32 mouse cellular contexts compared by ENCODE assay signal in genomic region chr10:88404220-88404619, GRCm38 (mm10). TPM values are rescaled to one million over a fixed set of nuclear protein-coding genes. Genes with fewer than 3 reads are reported as not detected.
A peak's percentile ranks its signal among the peaks of the same experiment; 100 is the strongest.
DNase-seq lines count a peak whose midpoint lies in the region; ATAC-seq and TF ChIP-seq lines count a peak whose summit lies in the region.
"Had no signal": no experiment of that assay in that cellular context is flagged by ENCODE, and none has a peak within 500 bp of the region (broad histone marks: within the 10 kb centered on the region; RNA-seq: fewer than 3 reads in every experiment).

No protein-coding gene starts in this region.

- peaks cover 8% of the 10 kb centered on the region; the same call in 1 of the 2 replicates for H3K79me2 ChIP-seq in CH12.LX (replicated peaks; ENCODE audit: control insufficient read depth, extremely low read depth, insufficient read depth, poor library complexity, severe bottlenecking)

- peaks cover 5 to 23% of the 10 kb centered on the region in 2 experiments for H3K36me3 ChIP-seq in CH12.LX (replicated peaks in 1 of 2; ENCODE audit: control insufficient read depth in 1 of 2, insufficient read depth in 1 of 2, low read length in 1 of 2)
- no peaks in the 10 kb centered on the region for H3K36me3 ChIP-seq in hindbrain, embryonic 14.5 days (replicated peaks; ENCODE audit: control insufficient read depth, insufficient read depth)
- H3K36me3 ChIP-seq: forebrain, embryonic 12.5 days; forebrain, embryonic 15.5 days had no signal

- peak overlapping the region; percentile 67; the same call in 1 of the 2 replicates for H3K27ac ChIP-seq in CH12.LX (ENCODE audit: insufficient read depth, low read depth)
- H3K27ac ChIP-seq in hindbrain, embryonic 14.5 days, result no peak overlapping the region
- H3K27ac ChIP-seq: embryonic facial prominence, embryonic 10.5 days; embryonic facial prominence, embryonic 13.5 days; forebrain, embryonic 12.5 days; forebrain, embryonic 15.5 days; gastrocnemius, adult 2 months; heart, embryonic 15.5 days; hindbrain, embryonic 10.5 days; hindbrain, embryonic 13.5 days; hindbrain, postnatal 0 days had no signal

- H3K9me3 ChIP-seq in CH12.LX (replicated peaks; ENCODE audit: low read length), result peaks cover 5% of the 10 kb centered on the region
- H3K9me3 ChIP-seq in hindbrain, embryonic 14.5 days (ENCODE audit: control insufficient read depth, low read length), result no peaks in the 10 kb centered on the region
- H3K9me3 ChIP-seq: embryonic facial prominence, embryonic 10.5 days; embryonic facial prominence, embryonic 13.5 days; forebrain, embryonic 12.5 days; forebrain, embryonic 15.5 days; G1E; heart, embryonic 12.5 days; heart, embryonic 15.5 days; hindbrain, embryonic 10.5 days; hindbrain, embryonic 13.5 days had no signal

- in situ Hi-C loops in CH12.LX (cut with MboI; ENCODE audit: low pct_ligation_motif_present, low pct_unique_long_range_greater_than_20kb, low sequenced_read_pairs), result no loop called here

- no peak for ATAC-seq in hindbrain, embryonic 14.5 days (ENCODE audit: low FRiP score)
- ATAC-seq: forebrain, embryonic 15.5 days; hindbrain, postnatal 0 days; intestine, postnatal 0 days; Patski had no signal

- H3K4me3 ChIP-seq in CH12.LX (replicated peaks in 1 of 3; ENCODE audit: low read depth in 2 of 3, low read length in 2 of 3, poor library complexity in 1 of 3), result no peak overlapping the region
- H3K4me3 ChIP-seq in hindbrain, embryonic 14.5 days (replicated peaks; ENCODE audit: low read length), result no peak overlapping the region
- H3K4me3 ChIP-seq: embryonic facial prominence, embryonic 10.5 days; embryonic facial prominence, embryonic 13.5 days; erythroblast, embryonic 14.5 days; forebrain, embryonic 12.5 days; forebrain, embryonic 15.5 days; gastrocnemius, adult 2 months; heart, embryonic 12.5 days; heart, embryonic 15.5 days; hindbrain, embryonic 10.5 days; hindbrain, embryonic 13.5 days had no signal

- no peaks in the 10 kb centered on the region for H3K27me3 ChIP-seq in CH12.LX (replicated peaks)
- H3K27me3 ChIP-seq in hindbrain, embryonic 14.5 days (ENCODE audit: control insufficient read depth, insufficient read depth, low read length), result no peaks in the 10 kb centered on the region
- H3K27me3 ChIP-seq: embryonic facial prominence, embryonic 13.5 days; forebrain, embryonic 12.5 days; forebrain, embryonic 15.5 days; heart, embryonic 12.5 days; heart, embryonic 15.5 days; hindbrain, embryonic 13.5 days; Patski had no signal

- H3K9ac ChIP-seq in CH12.LX (ENCODE audit: insufficient read depth, low read depth), result no peak overlapping the region
- H3K9ac ChIP-seq in hindbrain, embryonic 14.5 days, result no peak overlapping the region
- H3K9ac ChIP-seq: embryonic facial prominence, embryonic 13.5 days; forebrain, embryonic 12.5 days; forebrain, embryonic 15.5 days; heart, embryonic 12.5 days; heart, embryonic 15.5 days; hindbrain, embryonic 13.5 days had no signal

- TF ChIP-seq POLR2A in CH12.LX (IDR thresholded peaks at IDR 0.05; ENCODE audit: low read depth, low read length), result no peak

- dilution Hi-C loops in CH12.LX (cut with MboI; ENCODE audit: extremely low pct_ligation_motif_present, extremely low pct_unique_long_range_greater_than_20kb, low sequenced_read_pairs), result no loop called here

- TF ChIP-seq EP300 in CH12.LX (IDR thresholded peaks at IDR 0.05; ENCODE audit: low read length), result peak; percentile 74

- DNase-seq in 416B (ENCODE audit: low read depth) (peak; percentile 74), CH12.LX (ENCODE audit: extremely low read depth) (no peak)
- peak; percentile 44 for DNase-seq in induced T-regulatory cell, adult 2 months (ENCODE audit: low read depth)
- no peak for DNase-seq in hindbrain, embryonic 14.5 days (ENCODE audit: low spot score)
- DNase-seq in gastrocnemius, adult 18-20 months (ENCODE audit: low spot score), result no peak
- DNase-seq in urinary bladder, adult 18-20 months (ENCODE audit: low spot score in 2 of 2), result no peak
- DNase-seq: adrenal gland, postnatal 10 days; adrenal gland, postnatal 36 days; cerebellum, adult 11 months; cerebellum, adult 2 months; cerebellum, postnatal 10 days; cerebellum, postnatal 36 days; embryo, embryonic 11 days; gastrocnemius, adult 2 months; gastrocnemius, postnatal 14 days; heart, adult 18-20 months; heart, postnatal 10 days; heart, postnatal 36 days had no signal

- whole genome bisulfite sequencing in hindbrain, embryonic 14.5 days, result 93% methylated on average over 6 of the region's 6 CpGs

- peaks cover 23 to 67% of the 10 kb centered on the region in 2 experiments for H3K4me1 ChIP-seq in CH12.LX (ENCODE audit: control insufficient read depth in 1 of 2, insufficient read depth in 2 of 2)
- no peaks in the 10 kb centered on the region for H3K4me1 ChIP-seq in hindbrain, embryonic 14.5 days (replicated peaks; ENCODE audit: control insufficient read depth, insufficient read depth, low read length)
- H3K4me1 ChIP-seq: embryonic facial prominence, embryonic 10.5 days; embryonic facial prominence, embryonic 13.5 days; forebrain, embryonic 12.5 days; forebrain, embryonic 15.5 days; hindbrain, embryonic 10.5 days; hindbrain, embryonic 13.5 days had no signal

- H3K4me2 ChIP-seq in CH12.LX (ENCODE audit: insufficient read depth, low read depth, poor library complexity, severe bottlenecking), result no peak overlapping the region
- no peak overlapping the region for H3K4me2 ChIP-seq in hindbrain, embryonic 14.5 days (replicated peaks)
- H3K4me2 ChIP-seq: embryonic facial prominence, embryonic 13.5 days; forebrain, embryonic 12.5 days; forebrain, embryonic 15.5 days; heart, embryonic 12.5 days; heart, embryonic 15.5 days; hindbrain, embryonic 13.5 days had no signal

- no peak; the same call in 1 of the 2 replicates for TF ChIP-seq RAD21 in CH12.LX (IDR thresholded peaks at IDR 0.05; ENCODE audit: low read depth, low read length)

- no peak for TF ChIP-seq CTCF in CH12.LX (conservative IDR thresholded peaks at IDR 0.05 in 1 of 2, IDR thresholded peaks at IDR 0.05 in 1 of 2; ENCODE audit: low read depth in 2 of 2, low read length in 2 of 2)

TF ChIP-seq in CH12.LX, 34 proteins besides CTCF, POLR2A, EP300 and RAD21 (continues in another document):
- TF ChIP-seq RCOR1 (conservative IDR thresholded peaks at IDR 0.05; ENCODE audit: low read depth, low read length) (no peak), PAX5 (IDR thresholded peaks at IDR 0.05; ENCODE audit: low read length) (no peak), NRF1 (IDR thresholded peaks at IDR 0.05; ENCODE audit: low read depth, low read length) (no peak), MAX (IDR thresholded peaks at IDR 0.05; ENCODE audit: low read length) (peak; percentile 51; the same call in 1 of the 2 replicates), POLR2AphosphoS2 (IDR thresholded peaks at IDR 0.05; ENCODE audit: low read depth, low read length) (no peak), MAZ (IDR thresholded peaks at IDR 0.05; ENCODE audit: low read depth, low read length) (0 out of 2 replicates have a peak, but pooled peaks have one; percentile 24), BHLHE40 (IDR thresholded peaks at IDR 0.05; ENCODE audit: low read depth, low read length) (peak; percentile 85), KAT2A (IDR thresholded peaks at IDR 0.05; ENCODE audit: insufficient replicate concordance, low read length) (no peak), MYC (IDR thresholded peaks at IDR 0.05; ENCODE audit: low read depth, low read length) (no peak), UBTF (IDR thresholded peaks at IDR 0.05; ENCODE audit: low read depth, low read length) (no peak), SMC3 (IDR thresholded peaks at IDR 0.05; ENCODE audit: low read depth, low read length) (no peak), TCF12 (IDR thresholded peaks at IDR 0.05; ENCODE audit: low read depth, low read length) (no peak), HCFC1 (IDR thresholded peaks at IDR 0.05; ENCODE audit: low read depth, low read length) (no peak), CHD1 (IDR thresholded peaks at IDR 0.05; ENCODE audit: low read depth, low read length) (no peak), ELF1 (IDR thresholded peaks at IDR 0.05; ENCODE audit: low read depth, low read length) (peak; percentile 79), ETS1 (conservative IDR thresholded peaks at IDR 0.05; ENCODE audit: low read depth, low read length) (peak; percentile 87), USF2 (conservative IDR thresholded peaks at IDR 0.05; ENCODE audit: low read depth, low read length) (no peak), USF1 (IDR thresholded peaks at IDR 0.05; ENCODE audit: low read depth, low read length) (no peak), CHD2 (IDR thresholded peaks at IDR 0.05; ENCODE audit: low read length) (peak; percentile 37; the same call in 1 of the 2 replicates), TBP (conservative IDR thresholded peaks at IDR 0.05; ENCODE audit: low read depth, low read length) (no peak), NELFE (IDR thresholded peaks at IDR 0.05; ENCODE audit: low read depth, low read length) (no peak), ZMIZ1 (IDR thresholded peaks at IDR 0.05; ENCODE audit: low read depth, low read length) (no peak), JUN (IDR thresholded peaks at IDR 0.05; ENCODE audit: insufficient read depth, low read depth, low read length) (peak; percentile 75), ZNF384 (IDR thresholded peaks at IDR 0.05; ENCODE audit: low read depth, low read length) (no peak), MXI1 (IDR thresholded peaks at IDR 0.05; ENCODE audit: low read depth, low read length) (no peak), MEF2A (IDR thresholded peaks at IDR 0.05; ENCODE audit: borderline replicate concordance, low read depth, low read length) (peak; percentile 27; the same call in 1 of the 2 replicates), ZKSCAN1 (IDR thresholded peaks at IDR 0.05; ENCODE audit: borderline replicate concordance, low read depth, low read length) (no peak)

RNA-seq across cellular contexts. Expression of gene Gnptab, which starts 25.3 kb away (rescaled TPM):
- total RNA-seq in CH12.LX (2012; rRNA removed) (18.0 and 18.7 TPM in 2 replicates), CH12.LX (2014; rRNA removed) (12.2 and 13.2 TPM in 2 replicates)
- polyA plus RNA-seq in CH12.LX (2012; ENCODE audit: insufficient read length, low read depth), result 34.7 and 38.2 TPM in 2 replicates
- 23.8 TPM in 2 replicates for polyA plus RNA-seq in hindbrain, embryonic 14.5 days (2014; fragmentation: Nextera tagmentation; extraction: Ambion mirVana)
- total RNA-seq in gastrocnemius, adult 18-20 months (2021), result 10 to 100 TPM; 18.8 to 19.9 TPM

RNA-seq across cellular contexts. Expression of gene Dram1, which starts 25.3 kb away (rescaled TPM):
- total RNA-seq in CH12.LX (2012; rRNA removed) (0.04 TPM in 2 replicates), CH12.LX (2014; rRNA removed) (not detected in 2 replicates)
- not detected in 2 replicates for polyA plus RNA-seq in CH12.LX (2012; ENCODE audit: insufficient read length, low read depth)
- 0.44 and 0.82 TPM in 2 replicates for polyA plus RNA-seq in hindbrain, embryonic 14.5 days (2014; fragmentation: Nextera tagmentation; extraction: Ambion mirVana)
- 1 to 10 TPM; 1.4 to 2.9 TPM for total RNA-seq in gastrocnemius, adult 18-20 months (2021)
- polyA plus RNA-seq: erythroblast, embryonic 14.5 days; G1E had no signal

RNA-seq across cellular contexts. Expression of gene Sycp3, which starts 55.1 kb away (rescaled TPM):
- total RNA-seq in CH12.LX (2012; rRNA removed) (not detected in 2 replicates), CH12.LX (2014; rRNA removed) (not detected in 2 replicates)
- not detected in 2 replicates for polyA plus RNA-seq in CH12.LX (2012; ENCODE audit: insufficient read length, low read depth)
- 0.20 and 0.26 TPM in 2 replicates for polyA plus RNA-seq in hindbrain, embryonic 14.5 days (2014; fragmentation: Nextera tagmentation; extraction: Ambion mirVana)
- total RNA-seq in gastrocnemius, adult 18-20 months (2021), result under 1 TPM in 1 of 2 experiments, not detected in 1; 0.24 TPM
- total RNA-seq: gastrocnemius, adult 2 months; gastrocnemius, postnatal 14 days; hindbrain, postnatal 0 days had no signal
- polyA plus RNA-seq: C2C12; erythroblast, embryonic 14.5 days; G1E; hindbrain, embryonic 10.5 days; Patski had no signal

Comparison
In these comparisons a context has a peak if more than half of its experiments do, and no peak if none do; other contexts are left out.
1. DNase-seq: peak in 416B (single experiment) and induced T-regulatory cell, adult 2 months (single experiment); none in CH12.LX (single experiment), hindbrain, embryonic 14.5 days (single experiment), gastrocnemius, adult 18-20 months (single experiment) and urinary bladder, adult 18-20 months (0 of 2).